Mouse (Mus musculus): Measurements from ENCODE around the gene Cbx4. TPM values are rescaled to one million over a fixed set of nuclear protein-coding genes. Genes with fewer than 3 reads are reported as not detected.

The Cbx4 gene
- polyA plus RNA-seq, 1 experiment = 49.2 TPM

DNA sequence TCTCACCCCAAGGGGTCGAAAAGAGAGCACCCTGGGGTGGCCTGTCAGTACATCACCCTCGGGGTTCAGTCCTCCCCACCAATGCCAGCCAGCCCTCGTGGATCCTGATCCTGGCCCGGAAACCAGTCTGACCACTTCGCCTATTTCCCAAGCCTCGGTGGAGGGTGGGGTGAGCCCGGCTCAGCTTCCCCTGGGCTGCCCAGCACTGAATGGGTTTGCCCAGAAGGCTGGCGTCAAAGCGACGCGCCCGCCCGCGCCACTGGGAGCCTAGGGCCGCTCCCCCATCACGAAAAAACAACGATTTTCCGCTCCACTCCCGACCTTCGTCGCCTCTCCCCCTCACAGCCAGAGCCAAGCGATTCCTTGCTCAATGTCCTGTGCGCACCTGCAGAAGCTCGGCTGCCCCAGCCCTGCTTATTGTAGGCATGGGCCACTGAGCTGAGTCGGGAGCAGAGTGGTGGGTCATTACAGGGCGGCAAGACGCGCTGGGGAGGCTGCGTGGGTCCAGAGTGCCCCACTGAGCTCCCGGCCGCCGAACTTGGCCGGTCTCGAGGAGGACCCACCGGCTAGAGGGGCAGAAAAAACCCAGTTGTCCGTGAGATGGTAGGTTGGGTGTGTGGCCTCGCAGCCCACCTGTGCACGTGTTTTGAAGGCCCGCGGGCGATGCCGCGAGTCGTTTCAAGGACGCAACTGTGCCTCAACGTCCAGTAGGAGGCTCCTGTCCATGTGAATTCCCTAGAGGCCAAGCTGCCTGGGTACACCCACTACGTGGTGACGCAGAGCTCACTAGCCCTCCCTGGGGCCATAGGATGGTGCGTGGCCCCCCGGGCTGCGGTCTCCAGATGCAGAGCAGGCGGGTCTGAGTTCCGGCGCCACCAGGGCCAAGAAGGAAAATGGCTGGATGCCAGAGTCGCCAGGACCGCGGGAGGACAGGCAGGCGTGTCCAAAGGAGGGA, 27.7 kb downstream of the Cbx4 start:
- no peak for TF ChIP-seq FLI1 (IDR thresholded peaks at IDR 0.05; ENCODE audit: low read length)
- no peak for TF ChIP-seq GATA1 (IDR thresholded peaks at IDR 0.05; ENCODE audit: borderline replicate concordance, low read length)
- Histone ChIP-seq H3K9me3 (peaks cover 34% of the 10 kb centered on the region), H3K4me3 (replicated peaks) (peak overlapping the region; percentile 96)

DNA sequence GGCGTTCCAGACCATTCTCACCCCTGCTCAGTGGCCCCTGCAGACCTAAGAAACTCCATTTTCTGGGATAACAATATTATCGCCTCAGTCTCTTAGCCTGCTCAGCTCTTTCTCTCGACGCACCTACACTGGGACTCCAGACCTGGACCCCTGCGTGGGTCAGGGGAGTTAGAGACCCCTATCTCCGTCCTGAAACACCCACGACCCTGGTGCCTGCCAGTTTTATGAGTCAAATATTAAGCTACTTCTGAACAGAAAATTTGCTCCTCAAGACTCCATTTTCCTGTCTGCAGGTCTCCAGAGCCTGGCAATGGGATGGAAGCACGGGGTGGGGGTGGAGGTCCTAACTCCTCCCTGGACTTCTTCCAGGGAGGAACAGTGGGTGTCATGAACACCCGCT, 28.7 kb downstream of the Cbx4 start:
- Histone ChIP-seq H3K9me3 (peaks cover 30% of the 10 kb centered on the region), H3K27me3 (replicated peaks) (peaks cover 98% of the 10 kb centered on the region), H3K36me3 (replicated peaks; ENCODE audit: low read length) (no peaks in the 10 kb centered on the region), H3K4me3 (replicated peaks) (peak overlapping the region; percentile 96), H3K4me1 (peaks cover 71% of the 10 kb centered on the region)
- TF ChIP-seq GATA1 (IDR thresholded peaks at IDR 0.05; ENCODE audit: borderline replicate concordance, low read length) = no peak
- TF ChIP-seq FLI1 (IDR thresholded peaks at IDR 0.05; ENCODE audit: low read length) = no peak

More for the DNA sequence above, 27.7 kb downstream of the Cbx4 start:
- no peaks in the 10 kb centered on the region for H3K36me3 ChIP-seq (replicated peaks; ENCODE audit: low read length)
- H3K27me3 ChIP-seq (replicated peaks) = peaks cover 98% of the 10 kb centered on the region
- H3K4me1 ChIP-seq = peaks cover 64% of the 10 kb centered on the region

DNA sequence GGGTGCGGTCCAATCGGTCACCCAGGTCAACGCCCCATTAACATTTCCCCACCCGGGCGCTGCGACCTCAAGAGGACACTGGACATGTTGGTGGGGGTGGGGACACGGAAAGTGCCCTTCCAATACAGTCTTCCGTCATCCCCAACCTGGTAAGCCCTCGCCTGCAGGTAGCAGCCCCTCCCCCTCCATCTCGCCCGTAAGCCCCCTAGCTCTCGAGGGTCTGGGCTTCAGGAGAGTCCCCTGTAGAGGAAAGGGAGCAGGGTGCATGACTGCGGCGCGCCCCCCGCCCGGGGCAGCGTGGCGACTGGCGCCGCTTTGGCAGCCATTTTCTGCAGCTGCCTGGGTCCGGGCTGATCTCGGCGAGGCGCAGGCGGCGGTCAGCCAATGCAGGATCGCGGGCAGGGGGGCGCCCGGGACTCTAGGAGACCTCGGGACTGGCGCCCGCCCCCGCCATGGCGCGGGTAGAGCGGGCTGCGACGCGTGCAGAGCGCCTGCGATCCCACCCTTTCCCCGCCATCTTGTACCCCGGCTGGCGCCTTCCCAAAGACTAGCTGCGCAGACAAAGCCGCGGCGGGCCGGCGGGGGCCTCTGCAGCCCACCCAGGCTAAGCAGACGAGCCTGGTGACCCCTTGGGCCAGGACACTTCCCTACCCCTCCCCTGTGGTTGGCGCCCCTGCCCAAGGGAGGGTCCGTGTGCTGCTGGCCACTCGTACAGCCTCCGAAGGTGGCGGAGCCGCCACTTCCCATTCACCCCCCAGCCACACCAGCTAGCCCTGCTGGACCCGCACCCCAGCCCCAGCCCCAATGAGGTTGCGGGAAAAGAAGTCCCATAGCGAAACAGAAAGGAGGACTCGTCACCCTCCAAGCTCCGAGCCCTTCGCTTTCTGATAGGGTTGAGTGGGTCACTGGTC, 29.5 kb downstream of the Cbx4 start:
- Histone ChIP-seq H3K4me3 (replicated peaks) (peak overlapping the region; percentile 96), H3K4me1 (peaks cover 75% of the 10 kb centered on the region), H3K9me3 (peaks cover 22% of the 10 kb centered on the region), H3K36me3 (replicated peaks; ENCODE audit: low read length) (no peaks in the 10 kb centered on the region), H3K27me3 (replicated peaks) (peaks cover 98% of the 10 kb centered on the region)
- TF ChIP-seq GATA1 (IDR thresholded peaks at IDR 0.05; ENCODE audit: borderline replicate concordance, low read length) = no peak
- TF ChIP-seq FLI1 (IDR thresholded peaks at IDR 0.05; ENCODE audit: low read length) = no peak

DNA sequence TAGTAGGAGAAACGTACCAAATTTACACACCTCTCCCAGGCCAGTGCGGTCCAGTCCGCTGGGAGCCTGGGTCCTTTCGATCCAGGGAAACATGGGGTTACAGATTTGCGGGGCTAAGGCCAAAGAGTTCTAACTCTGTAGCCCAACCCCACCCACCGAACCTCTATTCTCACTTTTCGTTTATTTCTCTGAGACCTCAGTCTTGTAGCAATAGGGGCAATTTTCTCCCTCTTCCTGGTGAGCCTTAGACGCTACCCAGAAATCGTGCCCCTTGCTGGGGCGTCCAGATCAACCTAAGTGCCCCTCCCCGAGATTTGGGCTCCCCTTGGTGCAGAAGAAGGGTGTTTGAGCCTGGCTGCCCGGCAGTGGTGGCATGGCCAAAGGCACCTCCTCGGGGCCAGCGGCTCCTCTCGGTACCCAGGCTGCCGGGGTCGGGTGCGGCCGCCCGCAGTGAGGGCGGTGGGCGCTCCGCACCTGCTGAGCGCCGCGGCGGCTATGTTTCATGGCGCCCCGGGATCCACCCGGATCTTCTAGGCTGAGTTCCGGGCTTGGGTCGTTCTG, 30.4 kb downstream of the Cbx4 start:
- Histone ChIP-seq H3K27me3 (replicated peaks) (peaks cover 99% of the 10 kb centered on the region), H3K4me3 (replicated peaks) (peak overlapping the region; percentile 96), H3K36me3 (replicated peaks; ENCODE audit: low read length) (no peaks in the 10 kb centered on the region), H3K4me1 (peaks cover 75% of the 10 kb centered on the region), H3K9me3 (peaks cover 15% of the 10 kb centered on the region)
- TF ChIP-seq GATA1 (IDR thresholded peaks at IDR 0.05; ENCODE audit: borderline replicate concordance, low read length) (no peak), FLI1 (IDR thresholded peaks at IDR 0.05; ENCODE audit: low read length) (no peak)

DNA sequence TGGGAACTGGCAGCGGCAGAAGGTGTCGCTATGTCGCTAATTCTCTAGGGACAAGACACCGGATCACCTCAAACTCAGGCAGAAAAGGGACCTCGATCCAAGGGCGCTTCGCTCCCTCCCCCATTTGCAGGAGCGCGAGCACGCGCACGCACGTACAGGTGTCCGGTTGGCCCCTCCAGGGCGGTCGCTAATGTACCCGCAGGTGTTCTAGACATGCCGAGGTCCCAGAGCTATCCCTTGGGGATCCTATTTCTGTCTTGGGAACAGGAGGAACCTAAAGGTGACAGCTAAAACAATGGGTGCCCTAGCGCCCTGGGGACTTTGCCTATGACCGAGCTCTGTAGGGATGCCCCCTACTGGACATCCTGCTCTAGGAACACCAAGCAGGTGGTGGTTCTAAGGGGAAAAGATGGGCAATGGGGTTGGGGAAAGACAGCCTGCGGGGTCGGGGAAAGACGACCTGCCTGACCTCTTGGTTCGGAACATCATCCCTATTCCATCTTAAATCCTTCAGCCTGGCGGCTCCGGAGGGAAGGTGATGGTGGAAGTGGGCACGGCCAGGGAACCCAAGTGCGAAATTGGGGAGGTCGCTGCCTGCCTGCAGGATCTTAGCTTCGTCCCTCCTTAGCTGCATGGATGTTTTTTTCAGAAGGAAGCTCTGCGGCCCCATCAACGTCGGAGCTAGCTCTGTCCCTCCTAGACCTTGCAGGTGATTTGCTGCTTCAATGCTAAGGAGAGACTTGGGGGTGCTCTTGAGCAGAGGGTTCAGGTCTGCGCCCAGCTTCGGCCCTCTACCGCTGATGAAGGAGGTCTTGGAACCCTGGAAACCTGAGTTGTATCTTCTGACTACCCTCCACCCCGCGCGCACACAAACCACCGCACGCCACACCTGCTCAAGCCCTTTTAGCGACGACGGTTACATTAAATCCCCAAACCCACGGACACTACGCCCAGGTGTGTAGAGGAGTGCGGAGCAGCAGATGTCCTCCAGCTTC, 31.4 kb downstream of the Cbx4 start:
- Histone ChIP-seq H3K36me3 (replicated peaks; ENCODE audit: low read length) (no peaks in the 10 kb centered on the region), H3K4me3 (replicated peaks) (peak overlapping the region; percentile 69), H3K27me3 (replicated peaks) (peaks cover 99% of the 10 kb centered on the region), H3K4me1 (peaks cover 80% of the 10 kb centered on the region), H3K9me3 (peaks cover 15% of the 10 kb centered on the region)
- no peak for TF ChIP-seq GATA1 (IDR thresholded peaks at IDR 0.05; ENCODE audit: borderline replicate concordance, low read length)
- TF ChIP-seq FLI1 (IDR thresholded peaks at IDR 0.05; ENCODE audit: low read length) = no peak

DNA sequence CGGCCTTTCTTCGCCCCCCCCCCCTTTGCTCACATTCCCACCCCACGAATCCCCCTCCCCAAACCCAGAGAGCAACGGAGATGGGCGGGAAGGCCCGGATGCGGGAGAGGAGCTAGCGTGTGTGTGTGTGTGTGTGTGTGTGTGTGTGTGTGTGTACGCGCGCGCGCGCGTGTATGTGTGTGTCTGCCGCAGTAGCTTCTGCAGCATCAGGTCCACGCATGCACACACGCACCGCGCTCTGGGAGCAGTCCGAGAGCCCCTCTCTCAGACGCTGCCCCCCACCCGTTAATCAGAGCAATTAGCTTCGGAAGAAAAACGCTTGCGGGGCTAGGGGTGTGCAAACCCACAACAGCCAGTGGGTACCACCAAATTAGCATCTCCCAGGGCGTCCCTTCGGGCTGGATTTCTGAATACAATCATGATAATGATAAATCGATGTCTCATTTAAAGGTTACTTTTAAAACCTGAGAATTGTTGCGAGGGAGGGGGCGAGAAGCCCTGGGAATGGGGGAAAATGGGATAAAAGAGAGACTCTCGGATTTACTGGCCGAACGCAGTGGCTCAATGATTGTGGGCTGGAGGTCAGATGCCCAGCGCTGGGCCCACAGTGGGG, 32.2 kb downstream of the Cbx4 start:
- no peak for TF ChIP-seq FLI1 (IDR thresholded peaks at IDR 0.05; ENCODE audit: low read length)
- TF ChIP-seq GATA1 (IDR thresholded peaks at IDR 0.05; ENCODE audit: borderline replicate concordance, low read length) = no peak
- peak overlapping the region; percentile 85 for H3K4me3 ChIP-seq (replicated peaks)

DNA sequence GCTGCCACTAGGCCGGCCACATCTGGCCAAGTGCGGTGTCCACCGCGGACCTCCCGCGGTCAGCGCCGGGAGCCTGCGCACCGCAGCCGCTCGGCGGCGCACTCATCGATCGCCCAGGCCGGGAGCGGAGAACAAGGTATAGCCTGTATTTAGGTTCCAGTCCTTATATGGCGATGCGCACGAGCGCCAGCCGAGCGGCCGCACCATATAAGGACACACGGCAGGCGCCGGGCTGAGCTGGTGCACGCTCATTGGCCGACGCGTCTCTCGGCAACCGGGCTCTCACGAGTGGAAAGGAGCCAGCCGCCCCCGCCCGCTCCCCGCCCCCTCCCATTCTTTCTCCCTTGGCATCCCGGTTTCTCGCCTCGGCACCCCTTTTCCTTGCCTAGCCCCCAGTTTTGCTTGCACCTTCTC, 32.8 kb downstream of the Cbx4 start:
- TF ChIP-seq FLI1 (IDR thresholded peaks at IDR 0.05; ENCODE audit: low read length) = no peak
- TF ChIP-seq GATA1 (IDR thresholded peaks at IDR 0.05; ENCODE audit: borderline replicate concordance, low read length) = no peak
- Histone ChIP-seq H3K4me1 (peaks cover 81% of the 10 kb centered on the region), H3K27me3 (replicated peaks) (peaks cover 99% of the 10 kb centered on the region), H3K9me3 (peaks cover 9% of the 10 kb centered on the region), H3K36me3 (replicated peaks; ENCODE audit: low read length) (no peaks in the 10 kb centered on the region), H3K4me3 (replicated peaks) (peak overlapping the region; percentile 85)

More for the DNA sequence above, 32.2 kb downstream of the Cbx4 start:
- Histone ChIP-seq H3K36me3 (replicated peaks; ENCODE audit: low read length) (no peaks in the 10 kb centered on the region), H3K4me1 (peaks cover 83% of the 10 kb centered on the region), H3K9me3 (peaks cover 15% of the 10 kb centered on the region), H3K27me3 (replicated peaks) (peaks cover 99% of the 10 kb centered on the region)

DNA sequence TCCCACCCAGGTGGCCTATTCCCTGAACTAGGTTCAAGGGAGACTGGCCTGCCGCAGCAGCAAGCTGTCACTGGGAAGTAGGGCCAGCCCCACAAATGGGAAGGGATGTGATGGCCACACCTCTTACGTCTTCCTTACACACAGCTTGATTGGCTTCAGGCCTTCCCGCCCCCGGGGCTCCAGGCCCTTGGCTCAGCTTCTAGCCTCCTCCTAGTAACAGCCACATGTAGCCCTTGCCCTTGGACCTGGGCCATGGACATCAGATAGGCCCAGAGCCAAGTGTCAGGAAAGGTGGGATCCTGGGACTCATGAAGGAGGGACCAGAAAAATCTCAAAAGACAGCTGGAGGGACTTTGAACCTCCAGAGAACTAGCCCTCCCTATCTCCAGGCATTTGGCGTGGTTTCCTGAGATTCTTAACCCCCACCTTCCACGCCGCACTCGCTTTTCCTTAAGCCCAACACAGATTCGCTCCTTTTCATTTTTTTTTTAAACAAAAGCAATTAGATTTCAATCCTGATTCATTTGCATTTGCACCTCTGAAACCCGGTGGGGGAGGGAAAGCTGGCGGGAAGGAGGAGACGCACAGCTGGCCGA, 33.3 kb downstream of the Cbx4 start:
- TF ChIP-seq FLI1 (IDR thresholded peaks at IDR 0.05; ENCODE audit: low read length) (no peak), GATA1 (IDR thresholded peaks at IDR 0.05; ENCODE audit: borderline replicate concordance, low read length) (no peak)
- Histone ChIP-seq H3K9me3 (peaks cover 7% of the 10 kb centered on the region), H3K4me3 (replicated peaks) (peak overlapping the region; percentile 85), H3K4me1 (peaks cover 81% of the 10 kb centered on the region), H3K36me3 (replicated peaks; ENCODE audit: low read length) (no peaks in the 10 kb centered on the region), H3K27me3 (replicated peaks) (peaks cover 99% of the 10 kb centered on the region)

Data from megakaryocyte, embryonic 14.5 days (primary cell).